Mouse (Mus musculus) urinary bladder, adult 18-20 months (tissue): ENCODE measurements around the gene Eif3l.
A peak's percentile ranks its signal among the peaks of the same experiment; 100 is the strongest.

Source experiments
- DNase-seq, 2 experiments: peaks; one replicate each; pipeline ENCODE4 v3.0.0; 2022; ENCODE audit warnings: low spot score in 2 of 2, mixed read lengths in 2 of 2

Eif3l gene

DNA sequence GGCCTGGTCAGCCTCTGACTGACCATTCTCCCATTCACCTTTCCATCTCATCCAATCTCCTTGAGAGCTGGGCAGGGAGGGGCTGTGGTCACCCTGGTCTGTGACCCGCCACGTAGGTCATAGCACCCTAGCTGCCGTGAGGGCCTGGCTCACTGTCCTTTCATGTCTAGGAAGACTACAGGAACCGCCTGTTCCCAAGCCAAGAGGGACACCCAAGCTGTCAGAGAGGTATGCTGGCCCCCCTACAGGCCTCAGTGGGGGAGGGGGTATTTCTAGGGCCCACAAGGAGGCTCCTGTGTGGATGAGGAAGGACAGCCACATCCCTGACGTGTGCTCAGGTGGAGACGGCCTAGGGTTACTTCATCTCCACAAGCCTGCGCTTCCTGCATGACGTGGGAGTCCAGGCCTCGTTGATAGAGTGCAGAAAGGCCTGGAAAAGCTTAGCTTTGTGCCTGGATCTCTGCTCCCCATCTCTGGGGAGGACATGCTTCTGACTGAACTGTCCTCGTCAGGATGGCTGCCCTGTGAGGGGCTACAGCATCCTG lies 49.4 kb downstream of the Eif3l start:
- DNase-seq, result no peak

DNA sequence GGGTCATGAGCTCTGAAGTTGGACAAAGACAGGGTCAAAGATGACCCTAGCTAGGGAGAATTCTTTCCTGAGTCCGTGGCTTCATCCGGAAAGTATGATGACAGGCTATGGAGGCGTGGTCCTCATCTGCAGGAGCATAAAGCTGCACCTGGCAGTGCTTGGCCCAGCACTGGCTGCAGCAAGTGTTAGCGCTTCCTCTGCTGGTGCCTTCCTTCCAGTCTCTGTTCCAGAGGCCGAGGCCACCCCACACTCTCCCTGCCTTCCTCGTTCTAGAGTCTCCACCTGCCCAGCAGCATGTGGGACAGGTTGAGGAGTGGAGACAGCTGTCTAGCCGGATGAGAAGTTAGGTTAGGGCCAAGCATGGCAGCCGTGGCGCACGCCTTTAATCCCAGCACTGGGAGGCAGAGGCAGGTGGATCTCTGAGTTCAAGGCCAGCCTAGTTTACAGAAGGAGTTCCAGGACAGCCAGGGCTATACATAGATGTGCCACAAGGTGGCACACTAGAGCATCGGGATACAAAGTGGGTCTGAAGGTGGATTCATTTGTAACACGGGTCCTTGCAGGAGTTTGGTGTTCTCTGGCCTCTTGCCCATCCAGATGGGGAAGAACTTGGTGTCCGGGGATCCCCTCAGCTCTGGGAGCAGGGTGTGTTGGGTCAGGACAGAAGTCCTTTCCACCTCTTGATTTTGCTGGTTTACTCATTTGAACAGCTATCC lies 51.4 kb downstream of the Eif3l start:
- peak in 1 of 2 experiments; percentile 42 for DNase-seq

- no peak for DNase-seq
These were observed 52.1 kb downstream of the Eif3l start for GRCm38 (mm10) chr15:79127101-79127500.

DNA sequence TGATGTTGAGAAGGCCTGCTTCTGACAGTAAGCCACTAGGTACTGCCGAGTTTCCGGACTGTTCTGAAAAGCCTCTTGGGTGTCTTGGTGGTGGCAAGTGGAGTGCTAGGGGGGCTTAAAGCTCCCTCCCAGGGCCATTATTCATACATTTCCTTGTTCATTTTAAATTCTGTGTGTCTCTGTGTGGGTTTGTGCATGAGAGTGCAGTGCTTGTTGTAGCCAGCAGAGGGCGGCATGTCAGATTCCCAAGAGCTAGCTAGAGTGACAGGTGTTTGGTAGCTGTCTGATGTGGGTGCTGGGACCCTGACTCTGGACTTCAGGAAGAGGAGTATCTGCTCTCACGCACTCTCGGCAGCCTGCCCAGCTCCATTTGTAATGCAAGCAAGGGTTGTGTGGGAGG lies 53.2 kb downstream of the Eif3l start:
- no peak for DNase-seq

GRCm38 (mm10) chr15:79129311-79129710 lies 54.3 kb downstream of the Eif3l start:
- DNase-seq, result no peak

DNA sequence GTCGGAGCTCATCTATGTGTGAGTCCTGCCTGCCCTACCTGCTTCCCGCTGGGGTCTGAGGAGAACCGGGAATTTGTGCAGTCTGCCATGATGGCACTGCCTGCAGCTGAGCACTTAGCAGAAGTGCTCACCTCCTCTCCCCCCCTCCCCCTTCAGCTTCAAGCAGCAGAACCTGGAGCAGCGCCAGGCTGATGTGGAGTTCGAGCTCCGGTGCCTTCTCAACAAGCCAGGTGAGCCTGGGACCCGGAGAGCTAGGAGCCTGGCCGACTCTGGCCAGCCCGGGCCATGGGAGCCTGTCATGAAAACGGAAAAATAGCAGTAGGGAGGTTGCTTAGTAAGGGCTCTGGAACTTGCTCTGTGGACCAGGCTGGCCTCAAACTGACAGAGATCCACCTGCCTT lies 55.8 kb downstream of the Eif3l start:
- DNase-seq, result no peak

DNA sequence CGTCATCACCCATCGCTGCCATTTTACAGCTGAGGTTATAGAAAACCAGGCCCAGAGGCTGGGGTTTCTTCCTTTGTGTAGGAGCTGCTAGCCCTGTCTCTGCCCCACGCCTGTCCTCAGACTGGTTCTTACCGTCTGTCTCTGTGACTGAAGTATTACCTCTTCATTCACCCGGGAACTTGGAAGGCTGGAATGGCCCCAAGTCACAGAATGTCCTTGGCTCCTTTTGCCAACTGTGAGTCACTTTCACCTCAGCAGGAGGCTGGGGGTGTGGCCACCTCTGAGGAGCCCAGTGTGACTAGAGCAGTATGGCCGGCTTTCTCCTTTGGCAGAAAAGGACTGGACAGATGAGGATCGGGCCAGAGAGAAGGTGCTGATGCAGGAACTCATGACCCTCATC lies 56.5 kb downstream of the Eif3l start:
- peak; percentile 38 to 72 for DNase-seq

DNA sequence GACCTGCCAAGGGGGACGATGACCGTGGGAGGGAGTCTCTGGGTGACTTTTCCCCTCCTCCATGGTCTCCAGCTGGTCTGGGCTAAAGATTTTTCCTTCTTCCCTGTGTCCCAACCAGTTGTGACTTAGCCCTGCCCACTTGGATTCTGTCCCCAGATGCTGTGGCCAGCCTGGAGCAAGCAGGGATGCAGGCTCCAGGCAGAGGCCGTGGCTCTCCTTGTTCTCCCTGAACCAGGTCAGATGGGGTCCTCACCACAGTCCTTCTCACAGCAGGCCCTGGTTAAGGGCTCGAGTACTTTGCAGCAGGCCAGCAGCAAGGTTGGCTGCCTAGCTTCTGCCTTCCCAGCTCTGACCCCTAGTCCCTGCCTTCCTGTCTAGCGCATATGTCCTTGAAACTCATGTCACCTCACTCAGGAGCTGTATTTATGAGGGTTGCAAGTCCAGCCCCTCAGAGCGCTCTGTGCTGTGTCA lies 58.2 kb downstream of the Eif3l start:
- no peak for DNase-seq

DNA sequence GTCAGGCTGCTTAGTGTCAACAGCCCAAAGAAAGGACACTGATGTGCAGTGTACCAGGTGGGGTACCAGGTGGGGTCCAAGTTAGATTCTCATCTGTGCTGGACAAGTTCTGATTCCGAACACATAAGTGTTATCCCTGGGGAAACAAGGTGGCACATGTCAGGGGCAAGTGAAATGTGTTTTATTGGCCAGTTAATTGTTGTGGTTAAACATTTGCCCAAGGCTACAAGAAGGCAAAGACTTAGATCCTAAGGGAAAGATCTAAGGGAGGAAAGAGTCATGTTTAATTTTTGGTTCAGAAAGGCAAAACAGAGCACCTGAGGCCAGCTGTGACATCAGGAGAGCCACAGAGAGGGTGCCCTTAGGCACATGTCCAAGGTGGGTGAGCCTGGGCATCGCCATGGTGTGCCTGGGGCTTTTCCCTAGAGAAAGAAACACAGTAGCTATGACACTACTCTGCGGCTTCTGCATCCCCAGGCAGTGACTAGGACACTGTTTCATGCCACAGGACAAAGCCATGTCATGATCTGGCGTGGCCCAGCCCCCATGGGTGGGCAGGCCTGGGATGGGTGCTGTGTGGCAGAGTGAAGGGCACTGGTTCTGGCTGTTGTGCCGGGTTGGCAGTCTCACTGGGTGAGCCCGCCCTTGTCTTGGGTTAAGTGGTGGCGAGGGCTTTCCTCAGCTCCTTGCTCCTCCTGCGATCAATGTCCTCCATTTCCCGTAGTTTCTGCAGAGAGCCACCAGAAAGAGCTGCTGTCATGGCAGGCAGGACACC lies 59.7 kb downstream of the Eif3l start:
- DNase-seq, result no peak

GRCm38 (mm10) chr15:79135332-79135731 lies 60.4 kb downstream of the Eif3l start:
- no peak for DNase-seq

DNA sequence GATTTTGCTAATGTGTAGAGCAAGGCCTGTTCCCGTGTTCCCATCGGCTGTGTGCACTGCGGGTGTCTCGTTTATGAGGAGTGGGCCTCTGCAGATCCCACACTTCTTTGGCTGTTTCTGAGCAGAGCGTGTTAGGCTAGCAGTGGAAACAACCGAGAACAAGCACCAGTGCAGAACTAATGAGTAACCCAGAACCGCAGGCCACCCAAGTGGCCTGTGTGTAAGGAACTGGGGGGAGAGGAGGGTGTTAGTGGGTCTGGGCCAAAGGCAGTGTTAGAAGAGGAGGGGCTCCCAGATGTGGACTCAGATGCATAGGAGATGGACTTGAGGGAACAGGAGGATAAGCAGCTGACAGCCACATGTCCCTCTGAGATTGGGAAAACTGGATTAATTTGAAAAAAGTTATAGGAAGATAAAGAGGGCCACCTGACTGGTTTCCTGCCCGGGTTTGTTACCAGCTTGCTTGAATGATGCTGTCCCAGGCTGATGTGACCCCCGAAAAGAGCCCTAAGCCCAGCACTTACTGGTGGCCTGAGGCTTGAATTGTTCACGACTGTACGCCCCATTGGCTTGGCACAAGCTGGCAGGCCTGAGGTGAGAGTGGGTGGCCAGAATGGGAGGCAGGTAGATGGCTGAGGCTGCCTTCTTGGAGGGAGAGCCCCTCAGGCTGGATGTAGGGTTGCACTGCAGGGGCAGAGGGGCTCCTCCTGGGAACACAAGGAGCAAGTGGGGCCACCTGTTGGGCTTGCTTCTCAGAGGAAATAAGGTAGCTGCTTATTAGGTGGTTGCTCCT lies 61.0 kb downstream of the Eif3l start:
- no peak for DNase-seq

DNA sequence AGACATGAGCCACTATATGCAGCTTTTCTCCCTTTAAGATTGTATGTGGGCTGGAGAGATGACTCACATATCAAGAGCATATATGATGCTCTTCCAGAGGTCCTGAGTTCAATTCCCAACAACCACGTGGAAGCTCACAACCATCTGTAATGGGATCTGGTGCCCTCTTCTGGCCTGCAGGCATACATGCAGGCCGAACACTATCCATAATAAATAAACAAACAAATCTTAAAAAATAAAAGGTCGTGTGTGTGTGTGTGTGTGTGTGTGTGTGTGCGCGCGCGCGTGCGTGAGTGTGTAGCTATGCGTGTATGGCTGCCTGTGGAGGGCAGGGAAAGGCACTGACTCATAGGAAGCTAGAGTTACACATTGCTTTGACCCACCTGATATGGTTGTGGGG lies 64.7 kb downstream of the Eif3l start:
- DNase-seq, result no peak

DNA sequence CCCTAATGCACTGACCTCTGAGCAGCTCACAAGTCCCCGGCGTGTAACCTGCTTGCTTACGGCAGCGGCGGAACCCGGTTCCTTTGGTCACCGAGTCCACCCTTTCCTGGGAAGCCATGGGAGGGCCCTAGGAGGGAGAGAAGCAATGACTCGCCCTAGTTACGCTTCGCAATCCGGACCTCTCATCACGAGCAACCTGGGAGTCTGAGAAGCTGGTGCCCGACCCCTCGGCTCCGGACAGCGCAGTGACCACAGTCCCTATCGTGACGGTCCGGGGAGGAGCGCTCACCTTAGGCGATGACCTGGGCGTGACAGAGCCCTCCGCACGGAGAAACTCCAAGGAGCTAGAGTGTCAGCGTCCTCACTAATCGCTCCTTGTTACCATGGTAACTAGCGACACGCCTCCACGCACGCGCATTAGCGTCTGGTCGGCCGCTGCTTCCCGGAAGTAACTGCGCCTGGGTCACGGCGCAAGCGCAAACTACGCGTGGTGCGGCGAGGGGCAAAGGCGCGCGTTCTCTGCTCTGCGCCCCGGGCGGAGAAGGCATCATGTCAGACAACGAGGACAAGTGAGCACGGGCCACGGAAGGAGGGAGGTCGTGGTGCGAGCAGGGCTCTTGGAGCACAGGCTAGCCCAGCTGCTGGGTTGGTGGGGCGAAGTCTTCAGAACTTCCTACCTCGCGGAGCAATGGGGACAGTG lies 66.0 kb downstream of the Eif3l start, which contains the start of the genes Polr2f and 1700088E04Rik:
Gene Polr2f (plus strand): TSS at position 144 of the 700 bp plus-strand sequence.
Gene 1700088E04Rik (minus strand): TSS at position 388 of the 700 bp plus-strand sequence.
- DNase-seq, result peak; percentile 89 to 93

- DNase-seq, result no peak
These were observed 66.6 kb downstream of the Eif3l start for GRCm38 (mm10) chr15:79141566-79141917.

GRCm38 (mm10) chr15:79143316-79143715 lies 68.3 kb downstream of the Eif3l start:
- DNase-seq, result no peak
